Mouse (Mus musculus) kidney, postnatal 10 days (tissue): ENCODE results near the gene Meis1.

Experiments
- DNase-seq: peaks from one replicate; pipeline ENCODE4 v3.0.0; 2021; ENCODE audit warnings: mixed read lengths

Gene Meis1

DNA sequence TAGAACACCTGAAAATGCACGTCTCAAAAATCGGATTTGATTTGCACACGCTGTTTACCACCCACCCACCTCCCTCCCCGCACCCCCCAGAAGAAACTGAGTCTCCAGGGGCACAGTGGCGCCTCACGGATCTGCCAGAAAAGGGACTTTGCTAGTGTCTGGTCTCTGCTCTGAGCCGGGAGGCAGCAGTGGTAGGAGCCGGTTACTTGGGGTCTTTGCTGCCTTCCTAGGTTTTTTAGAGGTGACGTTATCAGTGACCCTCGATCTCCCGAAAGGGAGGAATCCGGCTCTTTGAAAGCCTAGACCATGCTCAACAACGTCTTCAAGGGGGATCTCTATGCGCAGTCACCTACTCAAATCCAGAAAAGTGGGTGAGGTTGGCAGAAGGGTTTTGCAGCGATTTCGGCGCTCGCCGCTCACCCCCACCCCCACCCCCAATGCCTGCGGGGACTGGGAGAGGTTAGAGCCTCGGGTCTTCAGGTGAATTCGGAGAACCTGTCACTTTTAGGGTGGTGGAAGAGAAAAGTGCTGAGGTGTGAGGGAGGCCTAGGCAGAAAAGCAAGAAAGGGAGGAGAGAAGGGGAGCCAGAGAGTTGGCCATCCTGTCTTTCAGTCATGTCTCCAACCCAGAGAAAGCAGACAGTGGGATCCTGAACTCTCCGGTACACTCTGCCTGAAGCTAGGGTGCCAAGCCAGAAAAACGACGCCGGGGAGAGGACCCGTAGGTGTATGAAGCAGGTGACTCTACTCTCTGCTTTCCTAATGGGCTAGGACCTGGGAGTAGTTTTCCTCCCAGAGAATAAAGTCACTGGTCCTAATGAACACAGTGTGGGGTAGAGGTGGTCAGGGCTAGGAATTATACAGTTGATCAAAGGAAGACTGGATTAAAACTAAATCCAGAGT lies 143.5 kb downstream of the Meis1 start:
- peak; percentile 34 for DNase-seq

GRCm38 (mm10) chr11:18874278-18875000 lies 144.3 kb downstream of the Meis1 start:
- DNase-seq: peak; percentile 24

DNA sequence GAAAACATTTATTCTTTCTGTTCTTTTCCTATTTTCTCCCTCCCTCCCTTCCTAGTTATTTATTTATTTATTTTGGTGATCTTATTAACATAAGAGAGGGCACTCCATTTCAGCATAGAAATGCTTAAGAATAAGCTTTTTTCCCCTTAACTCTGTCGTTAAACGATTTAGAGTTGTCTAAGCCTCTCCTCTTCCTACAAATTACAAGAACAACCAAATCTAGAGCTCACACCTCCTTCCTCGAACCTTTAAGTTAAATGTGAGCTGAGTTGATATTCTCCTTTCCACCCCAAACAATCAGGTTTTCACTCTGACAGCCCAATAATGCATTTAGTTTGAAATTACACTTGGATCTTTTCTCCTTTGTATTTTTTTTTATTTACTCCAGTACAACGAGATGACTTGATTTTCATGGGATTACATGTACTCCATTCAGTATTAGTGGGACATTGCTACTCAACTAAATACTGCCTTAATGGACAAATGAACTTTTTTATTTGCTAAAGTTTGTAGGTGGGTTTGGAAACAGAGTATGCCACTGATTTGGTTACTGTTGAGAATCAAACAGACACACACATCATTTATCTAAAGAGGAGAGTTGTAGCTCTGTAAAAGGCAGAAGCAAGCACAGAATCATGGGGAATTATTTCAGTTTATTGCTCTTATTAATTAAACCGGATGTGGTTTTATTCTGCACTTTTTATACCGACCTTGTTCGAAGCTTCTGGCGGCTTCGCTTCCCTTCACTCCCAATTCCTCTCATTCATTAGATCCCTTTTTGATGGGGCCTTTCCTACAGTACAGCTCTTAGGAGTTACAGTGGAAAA lies 145.1 kb downstream of the Meis1 start:
- peak; percentile 31 for DNase-seq

GRCm38 (mm10) chr11:18872793-18873192 lies 146.0 kb downstream of the Meis1 start:
- DNase-seq: no peak

DNA sequence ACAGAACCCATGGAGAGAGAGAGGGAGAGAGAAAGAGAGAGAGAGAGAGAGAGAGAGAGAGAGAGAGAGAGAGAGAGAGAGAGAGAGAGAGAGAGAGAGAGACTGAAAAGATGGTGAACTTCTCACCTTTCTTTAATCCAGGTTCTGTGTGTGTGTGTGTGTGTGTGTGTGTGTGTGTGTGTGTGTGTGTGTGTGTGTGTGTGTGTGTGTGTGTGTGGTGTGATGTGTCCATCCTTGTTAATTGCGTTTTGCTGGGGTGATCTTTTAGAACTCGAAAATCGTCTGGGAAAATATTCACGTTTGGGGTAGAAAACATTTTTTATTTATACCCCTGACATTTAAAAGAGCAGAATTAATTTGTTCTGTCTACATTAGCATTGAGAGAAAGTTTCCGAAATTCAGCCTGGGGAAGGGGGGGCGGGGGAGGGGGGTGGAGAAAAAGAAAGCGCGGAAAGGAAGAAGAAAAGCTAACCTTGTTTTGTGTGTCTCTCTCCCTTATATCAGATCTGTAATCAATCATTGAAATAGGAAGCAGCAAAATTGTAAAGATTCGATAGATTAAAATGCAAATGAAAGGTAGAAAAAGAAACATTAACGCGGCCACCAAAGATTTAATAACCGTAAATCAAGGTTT lies 146.6 kb downstream of the Meis1 start:
- DNase-seq: no peak

DNA sequence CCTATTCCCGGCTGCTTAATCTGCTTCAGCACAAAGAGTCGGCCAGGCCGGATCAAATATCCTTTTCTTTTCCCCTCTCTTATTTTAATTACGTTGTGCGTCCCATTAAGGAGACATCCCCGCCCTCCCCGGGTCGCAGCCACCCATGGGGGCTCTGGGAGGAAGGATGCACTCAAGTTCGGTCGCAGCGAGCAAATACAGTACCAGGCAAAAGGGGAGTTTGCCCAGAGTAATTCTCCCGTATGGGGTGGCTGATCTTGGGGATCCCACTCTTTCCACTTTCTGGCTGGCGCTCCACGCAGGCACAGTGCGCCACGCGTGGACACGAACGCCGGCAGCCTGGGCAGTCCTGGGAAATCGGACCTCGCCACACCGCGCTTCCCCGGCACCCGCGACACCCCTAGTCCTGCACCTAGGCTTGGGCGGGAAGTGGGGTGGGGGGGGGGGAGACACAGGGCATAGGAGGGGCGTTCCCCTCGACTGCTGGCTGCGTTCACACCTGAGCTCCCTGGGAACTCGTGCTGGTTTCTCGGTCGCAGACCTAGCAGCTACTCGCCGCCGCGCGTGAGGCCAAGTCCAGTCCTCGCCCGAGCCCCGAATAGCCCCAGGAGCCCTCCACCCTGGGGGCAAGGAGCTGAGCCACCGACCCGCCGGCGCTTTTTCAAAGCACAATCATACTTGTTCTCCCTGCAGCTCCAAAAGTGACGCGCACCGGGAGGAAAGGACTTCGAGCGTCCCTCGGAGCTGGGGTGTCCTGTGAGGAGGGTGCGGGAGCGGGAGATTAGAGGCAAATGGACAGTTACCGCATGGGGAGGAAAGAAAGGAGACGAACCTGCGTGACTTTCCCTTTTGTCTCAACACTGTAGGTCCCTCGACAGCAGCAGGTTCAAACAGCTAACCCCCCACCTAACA lies 147.4 kb downstream of the Meis1 start:
- DNase-seq: peak; percentile 57

- peak; percentile 32 for DNase-seq
Observed at GRCm38 (mm10) chr11:18870121-18870931, 148.5 kb downstream of the Meis1 start.

DNA sequence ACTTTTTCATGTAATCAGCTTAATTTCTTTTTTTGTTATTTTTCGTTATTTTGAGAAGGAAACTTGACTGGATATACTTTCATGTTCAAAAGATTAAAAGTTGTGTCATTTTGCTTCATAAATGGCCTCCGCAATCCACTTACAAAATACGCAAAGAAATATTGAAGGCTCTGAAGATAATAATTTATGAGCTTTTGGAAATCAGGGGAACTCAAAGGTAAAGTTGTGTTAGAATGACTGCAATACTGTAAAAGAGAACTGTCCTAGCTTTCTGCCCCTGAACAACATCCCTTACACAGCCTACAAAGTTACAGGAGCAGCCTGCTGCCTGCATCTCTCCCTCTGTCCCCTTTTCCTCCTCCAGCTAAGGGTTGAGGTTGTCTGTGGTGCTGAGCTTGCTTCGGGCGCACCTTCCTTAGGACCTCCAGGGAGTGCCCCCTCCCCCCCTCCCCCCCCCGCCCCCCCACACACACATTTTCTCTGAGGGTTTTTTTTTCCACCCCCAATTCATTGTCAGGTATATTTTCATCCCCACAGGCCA lies 149.3 kb downstream of the Meis1 start:
- no peak for DNase-seq

DNA sequence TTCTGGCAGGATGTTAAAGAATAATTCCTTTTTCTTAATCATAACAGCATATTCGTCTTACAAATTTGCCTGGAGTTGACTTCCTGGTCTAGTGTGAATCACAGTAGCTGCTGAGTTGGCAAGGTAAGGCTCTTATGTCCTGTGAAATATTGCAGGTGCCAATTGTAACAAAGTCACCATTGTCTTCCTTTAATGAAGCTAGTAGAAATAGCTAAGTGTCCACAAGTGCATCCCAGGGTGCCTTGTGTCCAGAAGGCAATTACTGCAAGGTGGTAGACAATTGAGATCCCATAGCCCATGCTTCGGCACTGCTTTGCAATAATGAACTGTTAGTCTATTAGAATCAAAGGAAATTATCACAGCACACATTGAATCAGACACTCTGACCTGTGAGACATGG lies 151.1 kb downstream of the Meis1 start:
- no peak for DNase-seq

DNA sequence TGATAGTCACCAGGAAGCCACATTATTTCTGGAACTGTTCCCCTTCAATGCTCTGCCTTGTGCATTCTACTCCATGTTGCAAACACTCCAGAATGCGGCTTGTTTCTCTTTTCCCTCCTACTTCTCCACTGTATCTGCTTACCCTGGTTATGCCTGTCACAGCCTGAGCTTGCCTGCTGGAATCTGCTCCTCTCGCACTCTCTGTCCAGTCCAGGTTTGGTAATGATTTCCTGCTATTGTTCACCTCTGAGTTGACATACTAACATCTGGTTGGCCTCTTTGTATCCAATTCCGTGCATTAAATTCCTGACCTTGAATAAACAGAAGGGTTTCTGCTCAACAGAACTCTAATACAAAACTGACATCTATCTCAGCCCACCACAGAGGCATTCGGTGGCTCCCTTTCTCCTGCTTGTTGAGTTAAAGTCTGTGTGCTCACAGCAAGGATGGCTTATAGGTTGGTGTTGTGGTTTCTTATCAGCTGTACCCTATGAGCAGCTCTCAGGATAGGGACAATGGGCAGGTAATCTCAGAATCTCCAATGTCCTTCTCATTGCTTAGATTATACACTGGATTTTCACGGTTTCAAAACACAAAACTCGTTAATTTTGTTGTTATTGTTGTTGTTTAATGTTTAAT lies 152.5 kb downstream of the Meis1 start:
- no peak for DNase-seq

- DNase-seq: no peak
Observed at GRCm38 (mm10) chr11:18850772-18851171, 168.0 kb downstream of the Meis1 start.

- no peak for DNase-seq
Observed at GRCm38 (mm10) chr11:18847650-18848049, 171.1 kb downstream of the Meis1 start.

DNA sequence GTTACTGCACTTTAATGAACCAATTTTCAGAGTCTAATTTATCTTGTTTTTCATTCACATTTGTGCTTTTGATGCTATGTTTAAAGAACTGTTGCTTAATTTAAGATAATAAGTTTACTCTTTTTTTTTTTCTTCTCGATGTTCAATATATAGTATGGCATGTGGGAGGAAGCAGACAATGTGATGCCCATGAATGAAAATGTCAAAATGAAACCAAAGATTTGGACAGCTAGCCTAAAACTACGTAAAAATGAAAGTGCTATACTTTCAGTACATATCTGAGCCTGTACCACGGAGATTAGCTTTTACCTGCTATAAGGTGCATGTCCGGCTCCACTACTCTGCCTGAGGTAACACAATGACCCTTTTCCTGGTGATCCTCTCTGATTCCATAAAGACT lies 172.3 kb downstream of the Meis1 start:
- no peak for DNase-seq

DNA sequence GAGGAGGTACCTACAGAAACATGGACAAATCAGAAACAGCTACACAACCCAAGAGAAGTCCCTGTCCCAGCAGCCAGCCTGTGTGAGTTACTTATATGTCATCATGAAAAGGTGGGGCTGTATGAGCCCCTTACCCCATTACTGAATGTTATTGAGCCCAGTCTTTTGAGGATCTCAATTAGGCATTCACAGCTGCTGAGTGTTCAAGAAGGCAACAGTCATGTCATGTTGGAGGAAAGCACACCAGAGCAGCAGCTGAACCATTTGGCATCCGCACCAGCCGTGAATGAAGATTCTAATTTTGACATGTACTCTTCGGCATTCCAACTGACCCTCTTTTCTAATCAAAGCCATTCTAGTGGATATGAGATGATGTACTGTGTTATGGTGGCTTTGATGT lies 172.9 kb downstream of the Meis1 start:
- DNase-seq: no peak

GRCm38 (mm10) chr11:18845466-18845865 lies 173.3 kb downstream of the Meis1 start:
- no peak for DNase-seq

GRCm38 (mm10) chr11:18830087-18830486 lies 188.7 kb downstream of the Meis1 start:
- DNase-seq: no peak
